ENCODE assay signal across 23 mouse cellular contexts in the genomic region with DNA sequence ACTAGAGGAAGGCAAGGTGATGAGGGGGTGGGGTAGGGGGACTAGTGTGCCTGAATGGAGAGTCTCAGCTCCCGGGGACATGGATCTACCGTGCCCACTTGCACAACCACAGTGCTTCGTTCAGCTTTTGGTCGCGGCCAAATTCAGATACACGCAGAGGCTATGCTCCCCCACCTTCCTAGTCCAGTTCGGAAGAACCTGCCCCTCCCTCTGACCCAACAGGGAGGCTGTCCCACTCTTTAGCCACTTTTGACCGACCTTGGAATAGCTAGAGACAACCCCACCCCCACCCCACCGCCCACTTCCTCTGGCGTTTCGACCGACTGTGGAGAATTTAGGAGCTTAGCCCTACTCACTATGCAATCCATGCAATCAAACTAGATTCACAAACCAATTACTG. TPM values are rescaled to one million over a fixed set of nuclear protein-coding genes. Genes with fewer than 3 reads are reported as not detected.
DNase-seq lines count a peak whose midpoint lies in the region; ATAC-seq and TF ChIP-seq lines count a peak whose summit lies in the region.
"Had no signal": no experiment of that assay in that cellular context is flagged by ENCODE, and none has a peak within 500 bp of the region (broad histone marks: within the 10 kb centered on the region; RNA-seq: fewer than 3 reads in every experiment).

No protein-coding gene starts in this region.

- H3K4me3 ChIP-seq in heart, embryonic 13.5 days: 0 out of 2 replicates have a peak overlapping the region, but pooled peaks have one; percentile 13
- peak overlapping the region; percentile 29; the same call in 1 of the 2 replicates for H3K4me3 ChIP-seq in E14TG2a.4 (replicated peaks; ENCODE audit: low read length)
- H3K4me3 ChIP-seq in liver, embryonic 13.5 days (replicated peaks): no peak overlapping the region
- no peak overlapping the region for H3K4me3 ChIP-seq in intestine, embryonic 16.5 days (ENCODE audit: low read length)
- H3K4me3 ChIP-seq: hindbrain, embryonic 12.5 days; intestine, embryonic 15.5 days; midbrain, embryonic 12.5 days; myocyte; stomach, embryonic 15.5 days had no signal

- no peak for ATAC-seq in heart, embryonic 13.5 days (ENCODE audit: extremely low read depth, insufficient number of reproducible peaks, low FRiP score, low TSS enrichment)
- 0 out of 2 replicates have a peak, but pooled peaks have one; percentile 22 for ATAC-seq in common myeloid progenitor, adult 5-6 weeks (replicated peaks; ENCODE audit: low read depth, poor library complexity, severe bottlenecking)
- peak; percentile 50; the same call in 1 of the 2 replicates for ATAC-seq in liver, embryonic 13.5 days (ENCODE audit: low read depth)
- no peak for ATAC-seq in activated CD4-positive, CD25-positive, alpha-beta regulatory T cell, adult 4 months
- no peak for ATAC-seq in intestine, embryonic 16.5 days
- ATAC-seq: intestine, embryonic 15.5 days had no signal

- no peaks in the 10 kb centered on the region for H3K9me3 ChIP-seq in heart, embryonic 13.5 days
- H3K9me3 ChIP-seq in E14TG2a.4 (ENCODE audit: low read length): peaks cover 17% of the 10 kb centered on the region
- H3K9me3 ChIP-seq in liver, embryonic 13.5 days (replicated peaks): no peaks in the 10 kb centered on the region
- no peaks in the 10 kb centered on the region for H3K9me3 ChIP-seq in intestine, embryonic 16.5 days (ENCODE audit: control insufficient read depth, low read length)
- H3K9me3 ChIP-seq: G1E; hindbrain, embryonic 12.5 days; intestine, embryonic 15.5 days; midbrain, embryonic 12.5 days; stomach, embryonic 15.5 days had no signal

- peaks cover 11% of the 10 kb centered on the region for H3K4me1 ChIP-seq in heart, embryonic 13.5 days
- peaks cover 15% of the 10 kb centered on the region for H3K4me1 ChIP-seq in E14TG2a.4 (replicated peaks; ENCODE audit: low read depth, low read length)
- H3K4me1 ChIP-seq in liver, embryonic 13.5 days (replicated peaks): peaks cover 17% of the 10 kb centered on the region
- H3K4me1 ChIP-seq in intestine, embryonic 16.5 days (ENCODE audit: control insufficient read depth, insufficient read depth, low read length): no peaks in the 10 kb centered on the region; the same call in 1 of the 2 replicates
- H3K4me1 ChIP-seq: hindbrain, embryonic 12.5 days; intestine, embryonic 15.5 days; midbrain, embryonic 12.5 days had no signal

- WGBS in heart, embryonic 13.5 days: 32% methylated on average over 12 of the region's 12 CpGs
- 27% methylated on average over 12 of the region's 12 CpGs for WGBS in liver, embryonic 13.5 days (ENCODE audit: insufficient replicate concordance)
- 46% methylated on average over 12 of the region's 12 CpGs for WGBS in intestine, embryonic 16.5 days

- H3K27ac ChIP-seq in heart, embryonic 13.5 days (replicated peaks): no peak overlapping the region
- no peak overlapping the region for H3K27ac ChIP-seq in liver, embryonic 13.5 days
- no peak overlapping the region for H3K27ac ChIP-seq in intestine, embryonic 16.5 days (ENCODE audit: low read length)
- H3K27ac ChIP-seq: hindbrain, embryonic 12.5 days; intestine, embryonic 15.5 days; macrophage; midbrain, embryonic 12.5 days; stomach, embryonic 15.5 days had no signal

- no peak for DNase-seq in heart, postnatal 4 days
- DNase-seq in liver, embryonic 13.5 days: no peak
- DNase-seq: adrenal gland, postnatal 25 days; cerebellum, adult 9-11 months; gastrocnemius, postnatal 14 days; kidney, postnatal 25 days; right cerebral cortex, adult 18-20 months; spleen, adult 18-20 months; thymus, postnatal 4 days had no signal

- H3K4me2 ChIP-seq in heart, embryonic 13.5 days: peak overlapping the region; percentile 53
- H3K4me2 ChIP-seq in liver, embryonic 13.5 days: peak overlapping the region; percentile 28
- no peak overlapping the region for H3K4me2 ChIP-seq in intestine, embryonic 16.5 days (ENCODE audit: low read depth, low read length)
- H3K4me2 ChIP-seq: hindbrain, embryonic 12.5 days; intestine, embryonic 15.5 days; midbrain, embryonic 12.5 days; stomach, embryonic 15.5 days had no signal

- no peaks in the 10 kb centered on the region for H3K36me3 ChIP-seq in heart, embryonic 13.5 days
- no peaks in the 10 kb centered on the region for H3K36me3 ChIP-seq in E14TG2a.4 (ENCODE audit: insufficient read depth, low read length)
- H3K36me3 ChIP-seq in liver, embryonic 13.5 days: no peaks in the 10 kb centered on the region
- no peaks in the 10 kb centered on the region for H3K36me3 ChIP-seq in intestine, embryonic 16.5 days (ENCODE audit: control insufficient read depth, insufficient read depth, low read length)
- H3K36me3 ChIP-seq: G1E; hindbrain, embryonic 12.5 days; intestine, embryonic 15.5 days; midbrain, embryonic 12.5 days; stomach, embryonic 15.5 days had no signal

- peaks cover 21% of the 10 kb centered on the region for H3K27me3 ChIP-seq in heart, embryonic 13.5 days (replicated peaks)
- peaks cover 9% of the 10 kb centered on the region; the same call in 1 of the 2 replicates for H3K27me3 ChIP-seq in E14TG2a.4 (ENCODE audit: insufficient read depth, low read length)
- H3K27me3 ChIP-seq in liver, embryonic 13.5 days: peaks cover 42% of the 10 kb centered on the region
- H3K27me3 ChIP-seq in intestine, embryonic 16.5 days (replicated peaks; ENCODE audit: control insufficient read depth, insufficient read depth, low read length): 0 out of 2 replicates have a peak, but pooled peaks cover 6% of the 10 kb centered on the region

- H3K9ac ChIP-seq in heart, embryonic 13.5 days: peak overlapping the region; percentile 8
- no peak overlapping the region for H3K9ac ChIP-seq in liver, embryonic 13.5 days
- no peak overlapping the region for H3K9ac ChIP-seq in intestine, embryonic 16.5 days (ENCODE audit: low read depth, low read length)
- H3K9ac ChIP-seq: hindbrain, embryonic 12.5 days; intestine, embryonic 15.5 days; midbrain, embryonic 12.5 days; stomach, embryonic 15.5 days had no signal

- TF ChIP-seq CTCF in E14TG2a.4 (conservative IDR thresholded peaks at IDR 0.05; ENCODE audit: low read length): no peak

RNA-seq across cellular contexts. Expression of a gene that starts 5.1 kb away (rescaled TPM):
- polyA plus RNA-seq in heart, embryonic 13.5 days (2015; fragmentation: Nextera tagmentation; extraction: Ambion mirVana): 0.48 and 0.78 TPM in 2 replicates
- total RNA-seq in heart, postnatal 4 days (2021): under 1 TPM; 0.20 to 0.38 TPM
- total RNA-seq in common myeloid progenitor, adult 5-6 weeks (2017): 0.14 TPM in 1 of 2 replicates, not detected in the other
- 0.13 and 0.17 TPM in 2 replicates for polyA plus RNA-seq in liver, embryonic 13.5 days (2015; fragmentation: Nextera tagmentation; extraction: Ambion mirVana)
- polyA plus RNA-seq in activated CD4-positive, CD25-positive, alpha-beta regulatory T cell, adult 4 months (2017; shearing (Covaris generic)): not detected
- 0.29 and 0.55 TPM in 2 replicates for polyA plus RNA-seq in intestine, embryonic 16.5 days (2015; fragmentation: Nextera tagmentation; extraction: Ambion mirVana)
- total RNA-seq: neutrophil, adult 5-6 weeks had no signal
- polyA plus RNA-seq: C2C12, G1E, macrophage, myocyte had no signal

RNA-seq across cellular contexts. Expression of a gene that starts 6.7 kb away (rescaled TPM):
- 6.5 and 7.5 TPM in 2 replicates for polyA plus RNA-seq in heart, embryonic 13.5 days (2015; fragmentation: Nextera tagmentation; extraction: Ambion mirVana)
- 1 to 10 TPM; 6.1 to 6.2 TPM for total RNA-seq in heart, postnatal 4 days (2021)
- 0.39 and 0.78 TPM in 2 replicates for total RNA-seq in common myeloid progenitor, adult 5-6 weeks (2017)
- 1.8 TPM in 2 replicates for polyA plus RNA-seq in liver, embryonic 13.5 days (2015; fragmentation: Nextera tagmentation; extraction: Ambion mirVana)
- 1 to 10 TPM in 1 of 2 experiments, under 1 TPM in 1; 0.63 to 2.2 TPM for polyA plus RNA-seq in activated CD4-positive, CD25-positive, alpha-beta regulatory T cell, adult 4 months (2017; shearing (Covaris generic))
- polyA plus RNA-seq in intestine, embryonic 16.5 days (2015; fragmentation: Nextera tagmentation; extraction: Ambion mirVana): 10.2 and 11.2 TPM in 2 replicates

RNA-seq across cellular contexts. Expression of a gene that starts 32.6 kb away (rescaled TPM):
- 1.7 and 1.8 TPM in 2 replicates for polyA plus RNA-seq in heart, embryonic 13.5 days (2015; fragmentation: Nextera tagmentation; extraction: Ambion mirVana)
- total RNA-seq in heart, postnatal 4 days (2021): 1 to 10 TPM; 1.2 to 1.8 TPM
- total RNA-seq in common myeloid progenitor, adult 5-6 weeks (2017): 0.87 and 1.3 TPM in 2 replicates
- polyA plus RNA-seq in liver, embryonic 13.5 days (2015; fragmentation: Nextera tagmentation; extraction: Ambion mirVana): 1.1 and 1.2 TPM in 2 replicates
- 1 to 10 TPM in 1 of 2 experiments, not detected in 1; 1.2 TPM for polyA plus RNA-seq in activated CD4-positive, CD25-positive, alpha-beta regulatory T cell, adult 4 months (2017; shearing (Covaris generic))
- 4.5 and 6.2 TPM in 2 replicates for polyA plus RNA-seq in intestine, embryonic 16.5 days (2015; fragmentation: Nextera tagmentation; extraction: Ambion mirVana)
- polyA plus RNA-seq: G1E had no signal

Comparison
In these comparisons a context has a peak if more than half of its experiments do, and no peak if none do; other contexts are left out.
1. ATAC-seq: peak in common myeloid progenitor, adult 5-6 weeks (single experiment) and liver, embryonic 13.5 days (single experiment); none in heart, embryonic 13.5 days (single experiment), activated CD4-positive, CD25-positive, alpha-beta regulatory T cell, adult 4 months (single experiment) and intestine, embryonic 16.5 days (single experiment).
2. H3K4me3 ChIP-seq: peak in heart, embryonic 13.5 days (single experiment) and E14TG2a.4 (single experiment); none in liver, embryonic 13.5 days (single experiment) and intestine, embryonic 16.5 days (single experiment).